Mouse (Mus musculus): Measurements from ENCODE around the gene Susd3. TPM values are rescaled to one million over a fixed set of nuclear protein-coding genes. Genes with fewer than 3 reads are reported as not detected.

The Susd3 gene
- polyA plus RNA-seq, 1 experiment from 2014 or later = 1.3 TPM

DNA sequence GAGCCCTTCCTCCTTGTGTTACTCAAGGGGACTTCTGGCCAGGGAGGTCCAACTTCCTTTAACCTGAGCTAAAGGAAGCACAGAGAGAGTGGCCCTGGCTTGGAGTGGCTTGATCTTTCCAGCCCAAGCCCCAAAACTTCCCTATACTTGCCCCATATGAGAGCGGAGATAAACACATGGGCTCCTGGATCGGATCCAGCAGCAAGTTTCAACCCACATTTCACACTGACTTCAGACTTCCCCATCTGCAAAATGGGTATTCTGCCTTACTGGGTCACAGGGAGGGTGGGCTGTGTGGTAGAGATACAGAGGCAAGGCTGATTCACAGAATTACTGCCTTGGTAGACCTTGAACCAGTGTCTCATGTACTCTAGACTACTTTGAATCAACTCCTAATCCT is 5.0 kb downstream of the Susd3 start:
- ATAC-seq (ENCODE audit: low FRiP score) = no peak
- no peaks in the 10 kb centered on the region for H3K36me3 ChIP-seq
- peaks cover 11% of the 10 kb centered on the region for H3K4me1 ChIP-seq (replicated peaks)

GRCm38 (mm10) chr13:49242321-49243065 is 6.0 kb downstream of the Susd3 start:
- no peak for ATAC-seq (ENCODE audit: low FRiP score)
- no peak overlapping the region for H3K4me3 ChIP-seq
- H3K36me3 ChIP-seq = no peaks in the 10 kb centered on the region
- H3K4me2 ChIP-seq = no peak overlapping the region
- H3K4me1 ChIP-seq (replicated peaks) = peaks cover 2% of the 10 kb centered on the region
- H3K9ac ChIP-seq = no peak overlapping the region
- no peaks in the 10 kb centered on the region for H3K9me3 ChIP-seq
- peaks cover 28% of the 10 kb centered on the region for H3K27me3 ChIP-seq
- WGBS = 73% methylated on average over 9 of the region's 9 CpGs
- no peak overlapping the region for H3K27ac ChIP-seq

More for the DNA sequence above, 5.0 kb downstream of the Susd3 start:
- 95% methylated on average over 2 of the region's 2 CpGs for WGBS
- Histone ChIP-seq H3K9ac (no peak overlapping the region), H3K27me3 (peaks cover 38% of the 10 kb centered on the region), H3K9me3 (no peaks in the 10 kb centered on the region), H3K4me2 (no peak overlapping the region), H3K4me3 (no peak overlapping the region), H3K27ac (no peak overlapping the region)

DNA sequence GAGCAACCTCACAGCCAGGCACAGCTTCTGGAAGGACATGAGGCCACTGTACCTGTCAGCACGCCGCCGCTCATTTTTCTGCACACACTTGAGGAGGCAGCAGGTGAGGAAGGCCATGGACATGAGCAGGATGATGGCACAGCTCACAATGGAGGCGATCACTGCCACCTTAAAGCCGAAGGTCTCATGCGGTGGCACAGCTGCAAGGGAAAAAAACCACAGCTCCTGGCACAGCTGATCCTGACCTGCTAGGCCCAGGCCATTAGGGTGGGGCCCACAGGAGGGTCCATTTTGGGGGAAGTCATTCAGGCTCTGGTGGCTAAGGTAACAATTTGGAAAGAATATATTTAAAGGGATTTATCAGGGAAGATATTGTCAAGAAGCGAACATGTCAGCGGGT is 9.8 kb downstream of the Susd3 start:
- Histone ChIP-seq H3K27ac (no peak overlapping the region), H3K4me2 (no peak overlapping the region), H3K36me3 (no peaks in the 10 kb centered on the region), H3K4me3 (no peak overlapping the region), H3K27me3 (0 out of 2 replicates have a peak, but pooled peaks cover 4% of the 10 kb centered on the region), H3K4me1 (replicated peaks) (no peaks in the 10 kb centered on the region), H3K9me3 (no peaks in the 10 kb centered on the region), H3K9ac (no peak overlapping the region)
- 95% methylated on average over 8 of the region's 8 CpGs for WGBS
- no peak for ATAC-seq (ENCODE audit: low FRiP score)

DNA sequence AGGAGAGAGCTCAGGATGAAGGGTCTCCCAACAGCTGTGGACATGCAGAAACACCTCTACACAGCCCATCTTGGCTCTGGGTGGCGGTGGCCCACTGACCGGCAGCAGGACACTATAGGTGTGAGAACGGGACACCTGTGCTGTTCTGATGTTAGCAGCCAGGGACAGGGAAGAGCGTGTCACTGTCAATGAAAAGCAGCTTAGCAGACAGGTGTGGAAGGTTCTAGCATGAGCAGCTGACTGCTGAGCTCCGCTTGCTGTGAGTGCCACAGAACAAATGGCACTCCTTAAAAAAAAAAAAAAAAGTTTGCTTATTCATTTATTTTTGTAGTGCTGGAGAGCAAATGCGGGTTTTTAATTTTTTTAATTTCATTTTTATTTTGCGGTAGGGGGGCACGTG is 10.9 kb downstream of the Susd3 start:
- no peaks in the 10 kb centered on the region for H3K36me3 ChIP-seq
- 0 out of 2 replicates have a peak, but pooled peaks cover 4% of the 10 kb centered on the region for H3K27me3 ChIP-seq
- no peak for ATAC-seq (ENCODE audit: low FRiP score)
- H3K4me2 ChIP-seq = no peak overlapping the region
- H3K4me3 ChIP-seq = no peak overlapping the region
- WGBS = 91% methylated on average over 8 of the region's 8 CpGs
- no peak overlapping the region for H3K27ac ChIP-seq
- no peak overlapping the region for H3K9ac ChIP-seq
- H3K9me3 ChIP-seq = no peaks in the 10 kb centered on the region
- H3K4me1 ChIP-seq (replicated peaks) = no peaks in the 10 kb centered on the region

DNA sequence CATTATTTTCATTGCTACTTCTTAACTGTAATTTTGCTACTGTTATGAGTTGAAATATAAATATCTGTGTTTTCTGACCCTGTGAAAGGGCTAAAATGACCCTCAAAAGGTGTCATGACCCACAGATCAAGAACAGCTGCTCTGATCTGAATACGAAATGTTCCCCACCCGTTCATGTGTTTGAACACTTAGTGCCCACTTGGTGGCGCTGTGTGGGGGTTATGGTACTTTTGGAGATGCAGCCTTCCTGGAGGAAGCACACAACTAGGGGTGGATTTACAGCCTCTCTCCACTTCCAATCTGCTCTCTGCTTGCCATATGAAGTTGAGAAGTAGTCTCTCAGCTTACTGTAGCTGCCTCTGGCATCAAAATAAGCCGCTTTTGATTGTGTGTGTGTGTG is 13.8 kb downstream of the Susd3 start:
- Histone ChIP-seq H3K27ac (no peak overlapping the region), H3K27me3 (no peaks in the 10 kb centered on the region), H3K4me1 (replicated peaks) (no peaks in the 10 kb centered on the region), H3K4me3 (no peak overlapping the region), H3K9me3 (no peaks in the 10 kb centered on the region), H3K9ac (no peak overlapping the region), H3K4me2 (no peak overlapping the region), H3K36me3 (no peaks in the 10 kb centered on the region)
- WGBS = 93% methylated on average over 4 of the region's 4 CpGs
- ATAC-seq (ENCODE audit: low FRiP score) = no peak

- H3K36me3 ChIP-seq = no peaks in the 10 kb centered on the region
- H3K4me3 ChIP-seq = no peak overlapping the region
- no peaks in the 10 kb centered on the region for H3K9me3 ChIP-seq
- H3K27me3 ChIP-seq = no peaks in the 10 kb centered on the region
- no peak for ATAC-seq (ENCODE audit: low FRiP score)
- H3K4me2 ChIP-seq = no peak overlapping the region
- H3K27ac ChIP-seq = no peak overlapping the region
- H3K9ac ChIP-seq = no peak overlapping the region
- 92% methylated on average over 8 of the region's 8 CpGs for WGBS
- H3K4me1 ChIP-seq (replicated peaks) = no peaks in the 10 kb centered on the region
Observed at GRCm38 (mm10) chr13:49233792-49234572, 14.5 kb downstream of the Susd3 start.

DNA sequence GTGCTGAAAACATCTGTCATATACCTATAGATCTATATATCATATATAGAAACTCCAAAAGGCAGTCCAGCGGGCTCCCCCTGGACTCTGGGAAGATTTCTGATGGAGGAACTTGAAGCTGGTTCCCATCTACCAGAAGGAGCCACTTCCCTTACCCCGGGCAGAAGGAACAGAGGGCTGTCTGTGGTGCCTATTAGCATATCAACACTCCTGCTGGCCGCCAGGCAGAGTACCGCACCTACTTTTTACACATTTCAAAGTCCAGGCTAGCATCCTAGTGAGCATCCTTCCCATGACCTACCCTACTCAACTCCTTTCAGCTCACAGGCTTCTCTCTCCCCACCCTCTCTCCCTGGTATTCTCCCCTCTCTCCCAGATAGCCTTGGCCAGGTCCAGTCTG is 22.9 kb downstream of the Susd3 start:
- ATAC-seq (ENCODE audit: low FRiP score) = no peak
- H3K9me3 ChIP-seq = no peaks in the 10 kb centered on the region
- H3K36me3 ChIP-seq = no peaks in the 10 kb centered on the region
- H3K4me3 ChIP-seq = no peak overlapping the region
- H3K4me2 ChIP-seq = no peak overlapping the region
- no peak overlapping the region for H3K27ac ChIP-seq
- H3K9ac ChIP-seq = no peak overlapping the region
- H3K27me3 ChIP-seq = peaks cover 6% of the 10 kb centered on the region
- no peaks in the 10 kb centered on the region for H3K4me1 ChIP-seq (replicated peaks)
- 22% methylated on average over 4 of the region's 4 CpGs for WGBS

DNA sequence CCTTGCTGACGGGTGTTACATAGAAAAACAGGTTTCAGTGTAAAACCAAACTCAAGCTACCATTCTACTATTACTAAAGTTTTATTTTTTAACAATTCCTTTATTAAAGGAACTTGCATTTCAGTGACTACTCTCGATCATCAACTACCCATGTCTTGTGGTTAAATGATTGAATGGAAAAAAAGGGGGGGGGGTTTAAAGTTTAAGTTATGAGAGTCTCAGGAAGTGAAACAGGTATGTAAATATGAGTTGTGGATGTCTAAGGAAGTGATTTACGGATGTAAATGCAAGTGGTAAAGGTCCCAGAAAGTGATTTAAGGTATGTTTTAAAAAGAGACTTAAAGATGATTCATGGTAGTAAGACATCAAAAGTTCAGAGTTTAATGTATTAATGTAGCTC is 23.3 kb downstream of the Susd3 start:
- H3K4me1 ChIP-seq (replicated peaks) = no peaks in the 10 kb centered on the region
- no peak for ATAC-seq (ENCODE audit: low FRiP score)
- no peak overlapping the region for H3K4me2 ChIP-seq
- no peak overlapping the region for H3K9ac ChIP-seq
- no peak overlapping the region for H3K4me3 ChIP-seq
- peaks cover 11% of the 10 kb centered on the region for H3K27me3 ChIP-seq
- no peak overlapping the region for H3K27ac ChIP-seq
- 64% methylated on average over 3 of the region's 3 CpGs for WGBS
- H3K9me3 ChIP-seq = no peaks in the 10 kb centered on the region
- no peaks in the 10 kb centered on the region for H3K36me3 ChIP-seq

DNA sequence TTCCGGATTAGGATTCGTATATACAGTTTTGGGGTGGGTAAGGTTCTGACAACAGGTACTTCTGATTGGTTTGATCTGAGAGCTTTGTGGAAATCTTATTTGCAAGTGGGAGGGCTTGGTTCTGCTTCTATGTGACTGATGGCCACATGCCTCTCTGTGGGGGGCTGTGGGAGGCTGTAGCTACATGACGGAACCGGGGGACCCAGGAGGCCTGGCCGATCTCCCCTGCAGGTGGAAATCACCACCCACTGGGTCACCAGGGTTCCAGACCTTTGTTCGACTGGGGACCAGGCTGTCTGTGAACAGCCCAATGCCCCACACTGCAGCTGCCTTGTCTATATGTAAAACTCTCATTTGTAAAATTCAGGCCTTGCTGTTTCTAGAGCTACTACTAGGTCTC is 23.8 kb downstream of the Susd3 start:
- 19% methylated on average over 6 of the region's 6 CpGs for WGBS
- Histone ChIP-seq H3K27ac (no peak overlapping the region), H3K27me3 (peaks cover 11% of the 10 kb centered on the region), H3K4me3 (no peak overlapping the region), H3K9ac (no peak overlapping the region), H3K36me3 (no peaks in the 10 kb centered on the region), H3K4me2 (no peak overlapping the region), H3K9me3 (no peaks in the 10 kb centered on the region), H3K4me1 (replicated peaks) (no peaks in the 10 kb centered on the region)
- no peak for ATAC-seq (ENCODE audit: low FRiP score)

DNA sequence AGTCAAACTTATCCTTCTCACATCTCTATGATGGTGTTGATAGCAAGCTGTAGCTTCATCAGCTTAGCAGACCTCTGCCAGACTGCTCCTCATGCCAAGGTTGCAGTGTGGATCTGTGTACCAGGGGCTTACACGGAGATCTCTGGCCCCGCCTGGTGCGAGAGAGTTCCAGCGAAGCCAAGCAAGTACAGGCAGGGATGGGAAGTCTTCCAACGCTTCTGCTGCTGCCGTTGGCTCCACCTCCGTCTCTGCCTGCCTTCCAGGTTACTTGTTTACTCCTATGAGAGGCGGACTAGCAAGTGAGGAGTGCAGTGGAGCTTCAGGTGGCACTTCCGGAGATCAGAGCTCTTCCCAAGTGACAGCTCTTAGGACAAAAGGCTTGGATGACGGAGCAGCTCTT is 24.2 kb downstream of the Susd3 start:
- ATAC-seq (ENCODE audit: low FRiP score) = no peak
- H3K9me3 ChIP-seq = no peaks in the 10 kb centered on the region
- H3K9ac ChIP-seq = no peak overlapping the region
- WGBS = 23% methylated on average over 10 of the region's 10 CpGs
- H3K36me3 ChIP-seq = no peaks in the 10 kb centered on the region
- H3K4me3 ChIP-seq = no peak overlapping the region
- no peak overlapping the region for H3K27ac ChIP-seq
- H3K4me2 ChIP-seq = no peak overlapping the region
- peaks cover 11% of the 10 kb centered on the region for H3K27me3 ChIP-seq
- H3K4me1 ChIP-seq (replicated peaks) = no peaks in the 10 kb centered on the region

GRCm38 (mm10) chr13:49220912-49221311 is 27.6 kb downstream of the Susd3 start:
- no peaks in the 10 kb centered on the region for H3K9me3 ChIP-seq
- no peak overlapping the region for H3K9ac ChIP-seq
- H3K4me1 ChIP-seq (replicated peaks) = peaks cover 8% of the 10 kb centered on the region
- H3K27ac ChIP-seq = no peak overlapping the region
- H3K4me3 ChIP-seq = no peak overlapping the region
- H3K4me2 ChIP-seq = no peak overlapping the region
- ATAC-seq (ENCODE audit: low FRiP score) = no peak
- H3K27me3 ChIP-seq = peaks cover 35% of the 10 kb centered on the region
- no peaks in the 10 kb centered on the region for H3K36me3 ChIP-seq
- WGBS = 20% methylated on average over 5 of the region's 5 CpGs

GRCm38 (mm10) chr13:49219367-49219766 is 29.1 kb downstream of the Susd3 start:
- Histone ChIP-seq H3K4me3 (no peak overlapping the region), H3K27ac (no peak overlapping the region), H3K27me3 (peaks cover 42% of the 10 kb centered on the region), H3K4me1 (replicated peaks) (peaks cover 21% of the 10 kb centered on the region), H3K4me2 (no peak overlapping the region), H3K36me3 (no peaks in the 10 kb centered on the region), H3K9me3 (no peaks in the 10 kb centered on the region), H3K9ac (no peak overlapping the region)
- WGBS = 91% methylated on average over 4 of the region's 4 CpGs
- no peak for ATAC-seq (ENCODE audit: low FRiP score)

- no peak for ATAC-seq (ENCODE audit: low FRiP score)
- Histone ChIP-seq H3K9me3 (no peaks in the 10 kb centered on the region), H3K27ac (no peak overlapping the region), H3K4me3 (no peak overlapping the region), H3K9ac (no peak overlapping the region), H3K27me3 (peaks cover 45% of the 10 kb centered on the region), H3K36me3 (no peaks in the 10 kb centered on the region), H3K4me1 (replicated peaks) (peaks cover 28% of the 10 kb centered on the region), H3K4me2 (no peak overlapping the region)
- WGBS = 38% methylated on average over 3 of the region's 3 CpGs
Observed at GRCm38 (mm10) chr13:49218651-49219050, 29.9 kb downstream of the Susd3 start.

All from hindbrain, embryonic 13.5 days (tissue).